Mouse (Mus musculus) limb, embryonic 12.5 days (tissue): ENCODE measurements around the gene D930048N14Rik. TPM values are rescaled to one million over a fixed set of nuclear protein-coding genes. Genes with fewer than 3 reads are reported as not detected.
"Not testable (repeated sequence)": the region's sequence is repeated elsewhere in the genome, so short reads cannot be mapped to it uniquely, and the experiment has no call there.

Experiments used
- ATAC-seq: fragments of 200-750 bp; cut with Nextera tagmentation; 2 replicates; pipeline ENCODE4 v1.8.0; 2017; ENCODE audit warnings: low read depth, moderate TSS enrichment; ENCODE audit not compliant: insufficient number of reproducible peaks, insufficient read depth, low FRiP score, low TSS enrichment
- H3K27ac ChIP-seq: fragments of 300-500 bp; sonication (generic); 2 replicates; pipeline ENCODE4 v1.5.1; 2016; ENCODE audit warnings: mild to moderate bottlenecking, moderate library complexity
- H3K27me3 ChIP-seq: fragments of 300-500 bp; sonication (generic); 2 replicates; pipeline ENCODE4 v1.6.1; 2016; ENCODE audit warnings: mild to moderate bottlenecking, moderate library complexity
- H3K36me3 ChIP-seq: fragments of 300-500 bp; sonication (generic); 2 replicates; pipeline ENCODE4 v1.6.1; 2016; ENCODE audit warnings: mild to moderate bottlenecking, moderate library complexity
- H3K4me1 ChIP-seq: fragments of 300-500 bp; sonication (generic); replicated peaks from 2 replicates; pipeline ENCODE4 v1.6.1; 2016
- H3K4me2 ChIP-seq: fragments of 300-500 bp; sonication (generic); 2 replicates; pipeline ENCODE4 v1.6.1; 2016; ENCODE audit warnings: mild to moderate bottlenecking, moderate library complexity
- H3K4me3 ChIP-seq: fragments of 300-500 bp; sonication (generic); replicated peaks from 2 replicates; pipeline ENCODE4 v1.5.1; 2016; ENCODE audit warnings: mild to moderate bottlenecking
- H3K9ac ChIP-seq: fragments of 300-500 bp; sonication (generic); replicated peaks from 2 replicates; pipeline ENCODE4 v1.6.1; 2016; ENCODE audit warnings: mild to moderate bottlenecking, moderate library complexity
- H3K9me3 ChIP-seq: fragments of 300-500 bp; sonication (generic); 2 replicates; pipeline ENCODE4 v1.6.1; 2016; ENCODE audit warnings: mild to moderate bottlenecking, moderate library complexity
- WGBS: fragments of 180-500 bp; shearing (Covaris S2); methylation state at CpG from one replicate; pipeline ENCODE4 v1.1.7; 2016; 5-methylcytosine and 5-hydroxymethylcytosine counted together
- polyA plus RNA-seq: library from polyadenylated mRNA; unstranded; fragments of >200 nt; fragmentation: Nextera tagmentation; extraction: Ambion mirVana; gene quantifications from 2 replicates; pipeline ENCODE4 v1.2.1, GENCODE M21; 2016

D930048N14Rik gene
- polyA plus RNA-seq, 1 experiment from 2014 or later: 2.5 TPM

GRCm38 (mm10) chr11:51654891-51655290 lies 4.1 kb downstream of the D930048N14Rik start:
- no peak overlapping the region for H3K4me3 ChIP-seq
- peaks cover 34% of the 10 kb centered on the region for H3K4me1 ChIP-seq
- H3K27ac ChIP-seq: no peak overlapping the region
- peaks cover 4% of the 10 kb centered on the region; the same call in 1 of the 2 replicates for H3K27me3 ChIP-seq
- no peak for ATAC-seq
- H3K4me2 ChIP-seq: no peak overlapping the region
- no peaks in the 10 kb centered on the region; the same call in 1 of the 2 replicates for H3K9me3 ChIP-seq
- H3K36me3 ChIP-seq: no peaks in the 10 kb centered on the region
- H3K9ac ChIP-seq: no peak overlapping the region
- 96% methylated on average over 3 of the region's 3 CpGs for WGBS

- peaks cover 23% of the 10 kb centered on the region for H3K4me1 ChIP-seq
- no peak overlapping the region for H3K27ac ChIP-seq
- no peak overlapping the region for H3K4me3 ChIP-seq
- 78% methylated on average over 10 of the region's 10 CpGs for WGBS
- no peaks in the 10 kb centered on the region; the same call in 1 of the 2 replicates for H3K9me3 ChIP-seq
- H3K36me3 ChIP-seq: no peaks in the 10 kb centered on the region
- H3K27me3 ChIP-seq: no peaks in the 10 kb centered on the region
- H3K4me2 ChIP-seq: no peak overlapping the region
- no peak for ATAC-seq
- H3K9ac ChIP-seq: no peak overlapping the region
These were observed 6.2 kb downstream of the D930048N14Rik start for GRCm38 (mm10) chr11:51656798-51657521.

GRCm38 (mm10) chr11:51658291-51658690 lies 7.5 kb downstream of the D930048N14Rik start:
- peaks cover 23% of the 10 kb centered on the region for H3K4me1 ChIP-seq
- WGBS: 47% methylated on average over 7 of the region's 7 CpGs
- H3K4me2 ChIP-seq: no peak overlapping the region
- no peak overlapping the region for H3K4me3 ChIP-seq
- H3K9me3 ChIP-seq: no peaks in the 10 kb centered on the region
- H3K9ac ChIP-seq: no peak overlapping the region
- peak overlapping the region; percentile 69 for H3K27ac ChIP-seq
- no peaks in the 10 kb centered on the region for H3K36me3 ChIP-seq
- 0 out of 2 replicates have a peak, but pooled peaks have one; percentile 53 for ATAC-seq
- H3K27me3 ChIP-seq: no peaks in the 10 kb centered on the region

GRCm38 (mm10) chr11:51658705-51659104 lies 8.0 kb downstream of the D930048N14Rik start:
- WGBS: 42% methylated on average over 6 of the region's 6 CpGs
- Histone ChIP-seq H3K4me1 (peaks cover 23% of the 10 kb centered on the region), H3K36me3 (no peaks in the 10 kb centered on the region), H3K9ac (no peak overlapping the region), H3K4me3 (no peak overlapping the region), H3K27me3 (no peaks in the 10 kb centered on the region), H3K27ac (peak overlapping the region; percentile 69), H3K9me3 (no peaks in the 10 kb centered on the region), H3K4me2 (no peak overlapping the region)
- ATAC-seq: peak; percentile 40; the same call in 1 of the 2 replicates

- H3K9me3 ChIP-seq: no peaks in the 10 kb centered on the region
- H3K36me3 ChIP-seq: no peaks in the 10 kb centered on the region
- no peak overlapping the region for H3K9ac ChIP-seq
- no peak overlapping the region for H3K4me3 ChIP-seq
- H3K4me2 ChIP-seq: no peak overlapping the region
- no peak for ATAC-seq
- no peak overlapping the region for H3K27ac ChIP-seq
- peaks cover 20% of the 10 kb centered on the region for H3K4me1 ChIP-seq
- H3K27me3 ChIP-seq: no peaks in the 10 kb centered on the region
- 79% methylated on average over 16 of the region's 16 CpGs for WGBS
These were observed 11.2 kb downstream of the D930048N14Rik start for GRCm38 (mm10) chr11:51661867-51662365.

GRCm38 (mm10) chr11:51662632-51663031 lies 11.9 kb downstream of the D930048N14Rik start:
- ATAC-seq: no peak
- Histone ChIP-seq H3K4me2 (no peak overlapping the region), H3K4me1 (peaks cover 17% of the 10 kb centered on the region), H3K27me3 (no peaks in the 10 kb centered on the region), H3K4me3 (no peak overlapping the region), H3K9ac (no peak overlapping the region), H3K36me3 (no peaks in the 10 kb centered on the region), H3K27ac (no peak overlapping the region), H3K9me3 (no peaks in the 10 kb centered on the region)
- WGBS: 88% methylated on average over 7 of the region's 7 CpGs

- not testable (repeated sequence) for H3K4me1 ChIP-seq, H3K27me3 ChIP-seq, H3K36me3 ChIP-seq, H3K27ac ChIP-seq, H3K4me3 ChIP-seq, ATAC-seq, H3K4me2 ChIP-seq, H3K9me3 ChIP-seq, H3K9ac ChIP-seq
- WGBS: 93% methylated on average over 7 of the region's 7 CpGs
These were observed 14.0 kb downstream of the D930048N14Rik start for GRCm38 (mm10) chr11:51664747-51665146.

- Histone ChIP-seq H3K27ac (no peak overlapping the region), H3K4me1 (peaks cover 3% of the 10 kb centered on the region; the same call in 1 of the 2 replicates), H3K27me3 (no peaks in the 10 kb centered on the region), H3K36me3 (no peaks in the 10 kb centered on the region), H3K4me2 (no peak overlapping the region), H3K9ac (no peak overlapping the region), H3K4me3 (no peak overlapping the region), H3K9me3 (no peaks in the 10 kb centered on the region)
- 95% methylated on average over 7 of the region's 7 CpGs for WGBS
- ATAC-seq: no peak
These were observed 20.1 kb downstream of the D930048N14Rik start for GRCm38 (mm10) chr11:51670846-51671245.

- H3K4me1 ChIP-seq: peaks cover 3% of the 10 kb centered on the region; the same call in 1 of the 2 replicates
- H3K4me3 ChIP-seq: no peak overlapping the region
- no peak overlapping the region for H3K27ac ChIP-seq
- no peaks in the 10 kb centered on the region for H3K27me3 ChIP-seq
- H3K4me2 ChIP-seq: no peak overlapping the region
- no peak overlapping the region for H3K9ac ChIP-seq
- WGBS: 72% methylated on average over 2 of the region's 2 CpGs
- no peaks in the 10 kb centered on the region for H3K36me3 ChIP-seq
- ATAC-seq: no peak
- H3K9me3 ChIP-seq: no peaks in the 10 kb centered on the region
These were observed 20.6 kb downstream of the D930048N14Rik start for GRCm38 (mm10) chr11:51671376-51671775.

GRCm38 (mm10) chr11:51673291-51673690 lies 22.5 kb downstream of the D930048N14Rik start:
- peaks cover 3% of the 10 kb centered on the region; the same call in 1 of the 2 replicates for H3K4me1 ChIP-seq
- no peaks in the 10 kb centered on the region for H3K9me3 ChIP-seq
- 74% methylated on average over 9 of the region's 9 CpGs for WGBS
- no peak overlapping the region for H3K4me3 ChIP-seq
- H3K4me2 ChIP-seq: no peak overlapping the region
- H3K27ac ChIP-seq: 0 out of 2 replicates have a peak overlapping the region, but pooled peaks have one; percentile 4
- no peak overlapping the region for H3K9ac ChIP-seq
- H3K27me3 ChIP-seq: no peaks in the 10 kb centered on the region
- H3K36me3 ChIP-seq: no peaks in the 10 kb centered on the region
- no peak for ATAC-seq

GRCm38 (mm10) chr11:51675386-51675785 lies 24.6 kb downstream of the D930048N14Rik start:
- Histone ChIP-seq H3K36me3 (no peaks in the 10 kb centered on the region), H3K9me3 (no peaks in the 10 kb centered on the region), H3K4me3 (no peak overlapping the region), H3K4me1 (peaks cover 3% of the 10 kb centered on the region; the same call in 1 of the 2 replicates), H3K27ac (no peak overlapping the region), H3K9ac (no peak overlapping the region), H3K4me2 (no peak overlapping the region), H3K27me3 (no peaks in the 10 kb centered on the region)
- ATAC-seq: no peak
- 83% methylated on average over 5 of the region's 5 CpGs for WGBS
